Mouse (Mus musculus): ENCODE data around the gene Pnpla7. TPM values are rescaled to one million over a fixed set of nuclear protein-coding genes. Genes with fewer than 3 reads are reported as not detected.

Gene Pnpla7
- total RNA-seq, 2 experiments from 2014 or later: 22.2 to 23.3 TPM

Small RNA genes within 50 kb of the gene (microRNA-seq; reads per million reads assigned to microRNA genes)
- gene Gm22875 (not detected), gene Gm24328 (not detected), gene Mir7664 (not detected)

Other genes with a start within 250 kb of the Pnpla7 start
- gene Cacna1b, start 212.9 kb upstream of the Pnpla7 start, total RNA-seq (2021): under 1 TPM in 1 of 2 experiments, not detected in 1; 0.03 TPM
- 10 to 100 TPM; 31.6 to 36.5 TPM for gene Ehmt1, start 56.4 kb upstream of the Pnpla7 start, total RNA-seq (2021)
- 1 to 10 TPM; 5.3 to 6.6 TPM for gene Arrdc1, start 40.8 kb upstream of the Pnpla7 start, total RNA-seq (2021)
- gene Zmynd19, start 26.2 kb upstream of the Pnpla7 start, total RNA-seq (2021): 10 to 100 TPM; 16.7 to 16.8 TPM
- gene Dph7, start 13.6 kb upstream of the Pnpla7 start, total RNA-seq (2021): 1 to 10 TPM; 3.3 to 4.0 TPM
- 100 to 1,000 TPM in 1 of 2 experiments, 10 to 100 TPM in 1; 98.7 to 101 TPM for gene Mrpl41, start 935 bp upstream of the Pnpla7 start, total RNA-seq (2021)
- gene Nsmf, start 78.3 kb downstream of the Pnpla7 start, total RNA-seq (2021): 10 to 100 TPM; 19.8 to 21.2 TPM
- gene Entpd8, start 104.3 kb downstream of the Pnpla7 start, total RNA-seq (2021): not detected
- gene Noxa1, start 119.1 kb downstream of the Pnpla7 start, total RNA-seq (2021): not detected
- gene Nrarp, start 204.7 kb downstream of the Pnpla7 start, total RNA-seq (2021): 10 to 100 TPM in 1 of 2 experiments, 1 to 10 TPM in 1; 7.2 to 11.5 TPM
- 1 to 10 TPM; 4.1 to 4.2 TPM for gene Tor4a, start 220.9 kb downstream of the Pnpla7 start, total RNA-seq (2021)
- gene Nelfb, start 235.5 kb downstream of the Pnpla7 start, total RNA-seq (2021): 10 to 100 TPM; 36.1 to 40.6 TPM
- not detected for gene Stpg3, start 238.6 kb downstream of the Pnpla7 start, total RNA-seq (2021)
- not detected for gene Fam166a, start 242.7 kb downstream of the Pnpla7 start, total RNA-seq (2021)
- 100 to 1,000 TPM; 258 to 313 TPM for gene Tubb4b, start 248.7 kb downstream of the Pnpla7 start, total RNA-seq (2021)

All from heart, postnatal 25 days (tissue).